Mouse (Mus musculus): ENCODE results near the gene Tmem177. TPM values are rescaled to one million over a fixed set of nuclear protein-coding genes. Genes with fewer than 3 reads are reported as not detected.

The Tmem177 gene
- polyA plus RNA-seq, 1 experiment from 2014 or later = 8.5 TPM

GRCm38 (mm10) chr1:119878909-119879308 lies 34.1 kb downstream of the Tmem177 start:
- WGBS = 55% methylated on average over 7 of the region's 7 CpGs
- Histone ChIP-seq H3K27ac (replicated peaks) (peak overlapping the region; percentile 66), H3K4me1 (replicated peaks) (no peaks in the 10 kb centered on the region), H3K4me3 (no peak overlapping the region), H3K27me3 (no peaks in the 10 kb centered on the region), H3K9me3 (no peaks in the 10 kb centered on the region), H3K36me3 (no peaks in the 10 kb centered on the region), H3K4me2 (no peak overlapping the region), H3K9ac (no peak overlapping the region)
- peak; percentile 80 for ATAC-seq (ENCODE audit: low FRiP score, low read depth)

GRCm38 (mm10) chr1:119877469-119877868 lies 35.5 kb downstream of the Tmem177 start:
- Histone ChIP-seq H3K27me3 (no peaks in the 10 kb centered on the region), H3K4me1 (replicated peaks) (no peaks in the 10 kb centered on the region), H3K4me3 (no peak overlapping the region), H3K36me3 (no peaks in the 10 kb centered on the region), H3K4me2 (no peak overlapping the region), H3K27ac (replicated peaks) (no peak overlapping the region), H3K9ac (no peak overlapping the region), H3K9me3 (no peaks in the 10 kb centered on the region)
- ATAC-seq (ENCODE audit: low FRiP score, low read depth) = no peak
- WGBS = 91% methylated on average over 4 of the region's 4 CpGs

GRCm38 (mm10) chr1:119868395-119869161 lies 44.4 kb downstream of the Tmem177 start:
- no peak overlapping the region for H3K27ac ChIP-seq (replicated peaks)
- H3K4me2 ChIP-seq = no peak overlapping the region

GRCm38 (mm10) chr1:119867300-119867699 lies 45.7 kb downstream of the Tmem177 start:
- WGBS = 40% methylated on average over 2 of the region's 2 CpGs

More at GRCm38 (mm10) chr1:119868395-119869161, 44.4 kb downstream of the Tmem177 start:
- Histone ChIP-seq H3K4me1 (replicated peaks) (peaks cover 8% of the 10 kb centered on the region; the same call in 1 of the 2 replicates), H3K36me3 (no peaks in the 10 kb centered on the region), H3K4me3 (no peak overlapping the region), H3K9ac (no peak overlapping the region), H3K27me3 (no peaks in the 10 kb centered on the region), H3K9me3 (no peaks in the 10 kb centered on the region)
- no peak for ATAC-seq (ENCODE audit: low FRiP score, low read depth)
- WGBS = 37% methylated on average over 13 of the region's 13 CpGs

GRCm38 (mm10) chr1:119865311-119865710 lies 47.7 kb downstream of the Tmem177 start:
- no peak for ATAC-seq (ENCODE audit: low FRiP score, low read depth)
- no peaks in the 10 kb centered on the region for H3K36me3 ChIP-seq
- H3K27me3 ChIP-seq = no peaks in the 10 kb centered on the region
- H3K4me2 ChIP-seq = no peak overlapping the region
- no peak overlapping the region for H3K9ac ChIP-seq
- WGBS = 57% methylated on average over 6 of the region's 6 CpGs
- no peak overlapping the region for H3K27ac ChIP-seq (replicated peaks)
- no peaks in the 10 kb centered on the region for H3K9me3 ChIP-seq
- peaks cover 8% of the 10 kb centered on the region; the same call in 1 of the 2 replicates for H3K4me1 ChIP-seq (replicated peaks)
- no peak overlapping the region for H3K4me3 ChIP-seq

More at GRCm38 (mm10) chr1:119867300-119867699, 45.7 kb downstream of the Tmem177 start:
- Histone ChIP-seq H3K27ac (replicated peaks) (no peak overlapping the region), H3K4me2 (no peak overlapping the region), H3K36me3 (no peaks in the 10 kb centered on the region), H3K9ac (no peak overlapping the region), H3K27me3 (no peaks in the 10 kb centered on the region), H3K4me1 (replicated peaks) (peaks cover 8% of the 10 kb centered on the region; the same call in 1 of the 2 replicates), H3K9me3 (no peaks in the 10 kb centered on the region), H3K4me3 (no peak overlapping the region)
- ATAC-seq (ENCODE audit: low FRiP score, low read depth) = no peak

- no peak for ATAC-seq (ENCODE audit: low FRiP score, low read depth)
- H3K27ac ChIP-seq (replicated peaks) = no peak overlapping the region
- H3K4me2 ChIP-seq = no peak overlapping the region
- no peak overlapping the region for H3K4me3 ChIP-seq
- H3K9me3 ChIP-seq = no peaks in the 10 kb centered on the region
- peaks cover 1% of the 10 kb centered on the region; the same call in 1 of the 2 replicates for H3K4me1 ChIP-seq (replicated peaks)
- 73% methylated on average over 7 of the region's 7 CpGs for WGBS
- no peaks in the 10 kb centered on the region for H3K27me3 ChIP-seq
- H3K36me3 ChIP-seq = no peaks in the 10 kb centered on the region
- no peak overlapping the region for H3K9ac ChIP-seq
These were observed 49.3 kb downstream of the Tmem177 start for GRCm38 (mm10) chr1:119863507-119864296.

GRCm38 (mm10) chr1:119859566-119859965 lies 53.4 kb downstream of the Tmem177 start:
- 84% methylated on average over 5 of the region's 5 CpGs for WGBS
- Histone ChIP-seq H3K9ac (no peak overlapping the region), H3K36me3 (no peaks in the 10 kb centered on the region), H3K4me3 (no peak overlapping the region), H3K27ac (replicated peaks) (no peak overlapping the region), H3K27me3 (no peaks in the 10 kb centered on the region), H3K4me1 (replicated peaks) (no peaks in the 10 kb centered on the region), H3K9me3 (no peaks in the 10 kb centered on the region), H3K4me2 (no peak overlapping the region)
- ATAC-seq (ENCODE audit: low FRiP score, low read depth) = no peak

Other genes starting within 250 kb of the Tmem177 start
- gene Ptpn4, start 75.6 kb downstream of the Tmem177 start, polyA plus RNA-seq (2015; fragmentation: Nextera tagmentation; extraction: Ambion mirVana) = 10.0 and 10.9 TPM in 2 replicates
- 0.35 and 0.40 TPM in 2 replicates for gene Cfap221, start 84.0 kb upstream of the Tmem177 start, polyA plus RNA-seq (2015; fragmentation: Nextera tagmentation; extraction: Ambion mirVana)
- gene Sctr, start 93.7 kb upstream of the Tmem177 start, polyA plus RNA-seq (2015; fragmentation: Nextera tagmentation; extraction: Ambion mirVana) = 0.41 and 0.82 TPM in 2 replicates
- 7.6 and 9.8 TPM in 2 replicates for gene Tmem37, start 160.9 kb upstream of the Tmem177 start, polyA plus RNA-seq (2015; fragmentation: Nextera tagmentation; extraction: Ambion mirVana)
- gene Dbi, start 207.9 kb upstream of the Tmem177 start, polyA plus RNA-seq (2015; fragmentation: Nextera tagmentation; extraction: Ambion mirVana) = 1,624 and 1,630 TPM in 2 replicates
- gene 3110009E18Rik, start 208.0 kb upstream of the Tmem177 start, polyA plus RNA-seq (2015; fragmentation: Nextera tagmentation; extraction: Ambion mirVana) = 13.5 and 15.3 TPM in 2 replicates